Mouse (Mus musculus) kidney, postnatal 14 days (tissue): ENCODE results near the gene Ddx19a.
"Not testable (repeated sequence)": the region's sequence is repeated elsewhere in the genome, so short reads cannot be mapped to it uniquely, and the experiment has no call there.

Experiments used
- DNase-seq: peaks from one replicate; pipeline ENCODE4 v3.0.0; 2022; ENCODE audit warnings: mixed read lengths

The Ddx19a gene

DNA sequence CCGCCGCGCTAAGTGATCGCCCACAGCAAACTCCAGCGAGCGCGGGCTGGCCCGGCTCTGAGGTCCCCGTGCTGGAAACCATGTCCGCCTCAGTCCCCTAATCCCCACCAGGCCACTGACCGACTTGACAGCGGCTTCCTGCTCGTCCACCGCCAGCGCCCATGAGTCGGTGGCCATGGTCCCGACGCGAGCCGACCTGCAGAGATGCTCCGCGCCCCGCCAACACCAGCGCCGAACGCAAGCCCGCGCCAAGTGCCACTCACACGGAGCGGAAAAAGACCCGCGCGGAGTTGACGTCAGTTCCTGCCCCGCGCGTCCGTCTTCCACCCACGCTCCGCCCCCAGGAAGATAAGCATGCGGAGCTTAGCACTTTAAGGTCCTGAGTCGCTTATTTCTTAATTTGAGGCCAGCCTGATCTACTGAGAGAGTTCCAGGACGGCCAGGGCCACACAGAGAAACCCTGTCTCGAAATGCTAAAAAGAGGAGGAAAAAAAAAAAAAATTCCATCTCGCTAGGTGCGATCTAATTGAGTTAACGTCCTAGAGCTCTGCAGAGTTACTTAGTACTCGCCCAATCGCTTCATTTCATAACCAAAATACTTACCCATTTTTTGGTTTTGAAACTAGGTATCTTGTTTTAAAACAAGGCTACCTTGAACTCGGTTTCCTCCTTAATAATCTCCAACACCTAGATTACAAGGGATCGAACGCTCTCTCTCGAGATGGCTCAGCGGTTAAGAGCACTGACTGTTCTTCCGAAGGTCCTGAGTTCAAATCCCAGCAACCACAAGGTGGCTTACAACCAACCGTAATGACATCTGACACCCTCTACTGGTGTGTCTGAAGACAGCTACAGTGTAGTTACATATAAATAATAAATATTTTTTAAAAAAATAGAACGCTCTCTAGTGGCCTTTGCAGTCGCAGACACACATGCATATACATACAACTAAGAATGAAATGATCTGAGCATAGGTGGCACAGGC lies at the start of gene Ddx19a:
TSS of gene Ddx19a (minus strand) at position 254 of the 985 bp plus-strand sequence.
- DNase-seq: peak; percentile 91

DNA sequence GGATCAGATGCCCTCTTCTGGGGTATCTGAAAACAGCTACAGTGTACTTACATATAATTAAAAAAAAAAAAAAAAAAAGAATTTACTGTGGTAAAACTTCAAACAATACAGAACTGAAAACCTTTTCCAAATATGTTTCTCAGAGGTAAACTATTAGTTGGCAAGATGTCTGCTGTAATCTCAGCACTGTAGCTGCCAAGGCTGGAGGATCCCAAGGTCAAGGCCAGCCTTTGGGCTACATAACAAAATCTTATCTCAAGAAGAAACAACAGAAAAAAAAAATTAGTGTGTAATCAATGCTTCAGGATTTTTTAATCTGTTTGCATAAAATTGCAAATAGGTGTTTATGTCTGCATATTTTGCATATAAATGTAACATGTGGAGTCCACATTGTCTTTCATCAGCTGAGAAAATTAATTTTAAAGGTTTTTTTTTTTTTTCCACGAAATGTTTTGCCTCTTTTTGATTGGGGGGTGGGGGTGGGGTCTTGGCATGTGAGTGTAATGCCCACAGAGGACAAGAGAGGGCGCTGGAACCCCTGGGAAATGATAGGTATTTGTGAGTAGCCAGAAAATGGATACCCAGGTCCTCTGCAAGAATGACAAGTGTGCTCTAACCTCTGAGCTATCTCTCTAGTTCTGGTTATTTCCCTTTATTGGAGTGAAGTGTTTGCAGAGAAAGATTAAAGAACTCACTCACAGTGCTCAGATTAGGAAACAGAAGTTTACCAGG lies 46.6 kb upstream of the Ddx19a start:
- no peak for DNase-seq

GRCm38 (mm10) chr8:111042546-111042945 lies 44.9 kb upstream of the Ddx19a start:
- no peak for DNase-seq

- DNase-seq: no peak
These were observed 39.0 kb upstream of the Ddx19a start for GRCm38 (mm10) chr8:111036591-111036990.

DNA sequence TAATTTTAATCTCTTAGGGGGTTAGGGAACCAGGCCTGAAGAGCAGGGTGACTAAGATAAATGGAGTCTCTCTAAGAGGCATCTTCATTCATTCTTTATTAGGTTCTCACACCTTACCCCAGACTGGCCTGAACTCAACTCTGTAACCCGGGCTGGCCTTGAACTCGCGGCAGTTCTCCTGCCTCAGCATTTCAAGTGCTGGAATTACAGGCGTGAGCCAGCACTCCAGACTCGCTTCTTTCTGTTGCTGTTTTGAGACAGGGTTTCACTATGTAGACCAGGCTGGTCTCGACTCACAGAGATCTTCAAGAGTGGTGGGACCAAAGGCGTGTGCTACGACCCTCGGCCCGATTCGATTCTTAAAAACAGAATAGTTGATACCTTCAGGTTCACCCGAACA lies 36.7 kb upstream of the Ddx19a start:
- peak; percentile 21 for DNase-seq

DNA sequence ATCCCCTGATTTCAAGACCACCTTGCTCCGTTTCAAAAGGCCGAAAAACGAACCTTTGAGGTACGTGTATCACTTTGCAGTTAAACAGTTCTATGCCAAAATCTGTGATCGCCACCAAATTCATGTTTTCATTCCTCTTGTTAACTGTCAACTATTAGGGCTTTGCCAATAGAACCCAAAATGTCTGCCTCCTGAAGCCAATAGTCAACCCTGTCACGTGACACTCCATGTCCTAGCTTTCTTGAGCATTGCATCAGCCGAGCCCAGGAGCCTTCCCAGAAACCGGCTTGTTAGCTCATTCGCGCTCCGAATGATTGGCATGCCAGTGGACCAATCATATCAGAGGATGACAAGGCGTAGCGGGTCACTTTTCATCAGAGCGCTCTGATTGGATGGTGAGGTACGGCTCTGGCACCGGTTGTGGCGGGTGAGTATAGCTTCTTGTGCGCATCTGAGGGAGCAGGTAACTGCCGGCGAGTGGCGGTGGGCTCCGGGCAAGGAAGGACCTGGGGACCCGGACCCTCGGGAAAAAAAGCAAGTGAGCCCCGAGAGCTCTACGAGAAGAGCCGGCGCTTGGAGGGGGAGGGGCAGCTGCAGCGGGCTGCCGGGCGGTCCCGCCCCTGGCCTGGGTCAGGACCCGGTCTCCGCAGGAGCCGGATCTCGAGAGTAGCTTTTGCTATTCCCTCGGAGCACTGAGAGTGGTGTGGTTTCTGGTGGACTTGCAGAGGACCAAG lies 36.0 kb upstream of the Ddx19a start:
- peak; percentile 99 for DNase-seq

GRCm38 (mm10) chr8:111032916-111033315 lies 35.3 kb upstream of the Ddx19a start, which contains the start of gene Aars:
Gene Aars, plus strand, starts transcription at chr8:111033144.
- no peak for DNase-seq

- no peak for DNase-seq
These were observed 34.0 kb upstream of the Ddx19a start, which contains the start of gene Ddx19b for GRCm38 (mm10) chr8:111031572-111031971. Gene Ddx19b, minus strand, starts transcription at chr8:111031751.

DNA sequence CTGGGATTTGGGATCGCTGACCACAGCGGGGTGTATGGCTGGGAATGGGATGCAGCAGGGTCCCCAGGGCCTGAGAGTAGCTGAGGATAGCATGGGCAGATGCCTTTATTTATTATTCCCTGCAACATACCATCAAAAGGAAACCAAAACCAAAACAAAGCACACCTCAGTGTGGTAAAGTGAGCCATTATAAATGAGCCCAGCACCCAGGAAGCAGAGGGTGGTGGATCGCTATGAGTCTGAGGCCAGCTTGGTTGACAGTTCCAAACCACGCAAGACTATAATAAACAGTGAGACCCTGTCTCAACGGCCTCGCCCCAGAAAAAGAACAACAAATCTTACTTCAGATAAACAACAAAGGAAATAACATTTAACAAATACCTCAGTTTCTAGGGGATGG lies 32.4 kb upstream of the Ddx19a start:
- DNase-seq: no peak

DNA sequence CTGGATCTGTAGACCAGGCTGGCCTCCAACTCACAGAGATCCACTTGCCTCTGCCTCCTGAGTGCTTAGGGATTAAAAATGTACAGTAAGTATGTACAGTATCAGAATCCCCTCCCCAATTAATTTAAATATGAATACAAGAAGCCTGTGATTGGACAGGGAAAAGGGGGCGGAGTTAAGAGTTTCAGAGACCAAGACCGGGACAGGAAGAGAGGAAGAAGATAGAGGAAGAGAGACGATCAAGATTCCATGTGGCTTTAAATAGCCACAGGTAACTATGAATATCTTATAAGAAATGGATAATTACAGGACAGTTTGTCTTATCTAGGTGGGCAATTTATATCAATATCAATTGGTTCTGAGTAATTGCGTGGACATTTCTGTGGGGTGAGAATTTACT lies 32.0 kb upstream of the Ddx19a start:
- no peak for DNase-seq

DNA sequence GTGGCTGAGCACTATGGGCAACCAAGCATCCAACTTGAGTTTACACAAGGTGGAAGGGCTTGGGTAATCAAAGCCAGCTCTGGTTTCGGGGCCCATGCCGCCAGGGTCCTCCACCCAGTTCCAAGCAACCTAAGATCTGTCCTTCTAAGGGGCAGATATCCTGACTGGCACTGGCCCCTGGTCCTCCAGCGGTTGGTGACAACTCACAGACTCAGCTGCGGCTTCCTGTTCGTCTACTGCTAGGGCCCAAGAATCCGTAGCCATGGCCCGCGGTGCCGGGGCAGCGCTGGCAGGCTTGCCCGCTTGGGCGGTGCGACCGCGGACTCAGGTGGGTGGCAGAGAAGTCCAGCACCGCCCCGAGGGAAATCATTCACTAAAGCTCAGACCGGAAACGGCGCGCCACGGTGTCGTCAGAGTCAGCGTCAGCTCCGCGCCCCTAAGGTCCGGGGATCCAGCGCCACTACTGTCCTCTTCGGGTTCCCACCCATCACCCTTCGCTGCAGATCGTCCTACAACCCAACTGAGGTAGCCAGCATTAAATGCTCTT lies 29.9 kb upstream of the Ddx19a start:
- peak; percentile 92 for DNase-seq

GRCm38 (mm10) chr8:111026609-111027008 lies 29.0 kb upstream of the Ddx19a start:
- DNase-seq: not testable (repeated sequence)

GRCm38 (mm10) chr8:111010230-111010991 lies 12.8 kb upstream of the Ddx19a start:
- not testable (repeated sequence) for DNase-seq

- no peak for DNase-seq
These were observed 764 bp downstream of the Ddx19a start for GRCm38 (mm10) chr8:110996641-110997430.

- DNase-seq: no peak
These were observed 7.6 kb downstream of the Ddx19a start for GRCm38 (mm10) chr8:110990017-110990416.

DNA sequence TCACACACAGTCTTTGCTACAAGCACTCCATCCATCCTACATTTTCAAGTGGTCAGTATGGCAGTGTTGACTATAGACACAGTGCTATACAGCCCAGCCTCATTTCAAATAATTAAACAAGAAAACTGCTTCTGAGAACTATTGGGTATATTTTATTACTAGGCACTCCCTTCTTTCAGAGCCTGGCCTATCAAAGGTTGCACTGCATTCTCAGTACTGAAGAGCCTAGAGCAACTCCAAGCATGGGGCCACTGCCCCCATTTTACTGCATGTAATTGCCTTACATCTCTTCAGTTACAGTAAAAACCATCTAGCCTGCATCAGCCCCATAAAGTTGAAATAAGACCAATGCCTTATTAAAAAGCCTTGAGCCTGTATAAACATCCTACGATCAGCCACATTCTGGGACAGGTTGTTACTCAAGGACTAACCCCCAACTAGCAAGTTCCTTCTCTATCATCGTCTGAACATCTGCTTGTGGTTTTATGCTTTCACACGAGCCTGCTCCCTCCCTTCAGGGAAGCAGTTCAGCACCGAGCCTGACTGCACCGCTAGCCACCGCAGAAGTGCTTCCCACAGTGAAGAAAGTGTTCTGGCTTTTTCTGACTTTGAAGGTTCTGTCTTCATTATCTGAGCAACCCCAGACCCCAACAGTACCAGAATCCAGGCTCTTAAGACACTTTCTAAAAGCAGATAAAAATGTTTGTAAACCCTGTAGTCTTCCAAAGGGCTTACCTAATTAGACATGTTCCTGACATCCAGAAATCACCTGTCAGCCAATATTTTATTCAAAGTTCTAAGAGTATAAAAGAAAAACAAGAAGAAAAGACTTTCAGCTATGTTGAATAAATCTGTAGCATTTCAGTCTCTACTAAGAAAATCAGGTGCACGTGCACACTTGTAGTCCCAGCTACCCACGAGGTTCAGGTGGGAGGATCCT lies 9.5 kb downstream of the Ddx19a start:
- no peak for DNase-seq

- no peak for DNase-seq
These were observed 16.3 kb downstream of the Ddx19a start for GRCm38 (mm10) chr8:110981304-110981703.

DNA sequence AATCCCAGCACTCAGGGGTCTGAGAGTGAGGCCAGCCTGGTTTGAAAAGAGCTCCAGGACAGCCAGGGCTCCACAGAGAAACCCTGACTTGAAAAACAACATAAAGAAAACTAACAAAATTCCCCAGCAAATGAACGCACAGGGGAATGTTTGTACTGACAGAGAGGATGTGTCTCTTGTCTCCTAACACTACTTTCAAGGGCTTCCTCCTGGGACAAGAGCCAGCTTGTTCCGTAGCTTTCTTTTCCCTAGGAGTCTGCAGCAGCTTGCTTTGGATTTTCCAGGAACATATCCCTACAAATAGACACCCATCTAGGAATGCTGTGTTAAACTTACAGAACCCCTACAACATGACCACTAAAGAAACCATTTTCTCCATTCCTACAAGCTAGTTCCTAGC lies 19.6 kb downstream of the Ddx19a start:
- not testable (repeated sequence) for DNase-seq

DNA sequence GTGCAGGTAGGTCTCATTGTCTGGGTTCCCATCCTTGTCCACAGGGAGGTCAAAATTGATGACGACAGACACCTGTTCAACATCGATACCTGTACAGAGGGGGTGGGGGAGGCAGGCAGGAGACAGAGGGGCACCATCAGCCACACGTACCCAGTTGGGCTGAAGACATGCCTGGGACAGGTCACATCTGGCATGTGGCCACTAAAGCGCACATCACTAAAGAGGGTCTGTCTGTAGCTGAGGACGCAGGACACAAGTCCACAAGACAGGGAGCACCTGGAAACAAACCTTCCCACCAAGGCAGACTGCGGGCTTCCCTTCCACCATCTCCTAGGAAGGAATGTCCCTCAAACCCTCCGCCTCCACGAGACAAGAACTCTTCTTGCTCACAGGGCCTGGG lies 21.1 kb downstream of the Ddx19a start:
- not testable (repeated sequence) for DNase-seq
